Mouse (Mus musculus): Measurements from ENCODE around the gene Med26. TPM values are rescaled to one million over a fixed set of nuclear protein-coding genes. Genes with fewer than 3 reads are reported as not detected.

Gene Med26
- polyA plus RNA-seq, 1 experiment = 16.5 TPM

- TF ChIP-seq POLR2A (IDR thresholded peaks at IDR 0.05; ENCODE audit: borderline replicate concordance, extremely low read depth, insufficient read depth, insufficient read length, poor library complexity, severe bottlenecking) = no peak
- no peak for TF ChIP-seq CTCF (IDR thresholded peaks at IDR 0.05; ENCODE audit: borderline replicate concordance, extremely low read depth, insufficient read depth, insufficient read length)
- DNase-seq (ENCODE audit: low read depth) = no peak
Observed at GRCm38 (mm10) chr8:72499521-72500284, 48.4 kb downstream of the Med26 start.

GRCm38 (mm10) chr8:72498527-72498926 is 49.5 kb downstream of the Med26 start:
- TF ChIP-seq POLR2A (IDR thresholded peaks at IDR 0.05; ENCODE audit: borderline replicate concordance, extremely low read depth, insufficient read depth, insufficient read length, poor library complexity, severe bottlenecking) (no peak), CTCF (IDR thresholded peaks at IDR 0.05; ENCODE audit: borderline replicate concordance, extremely low read depth, insufficient read depth, insufficient read length) (no peak)

GRCm38 (mm10) chr8:72497911-72498310 is 50.2 kb downstream of the Med26 start:
- TF ChIP-seq POLR2A (IDR thresholded peaks at IDR 0.05; ENCODE audit: borderline replicate concordance, extremely low read depth, insufficient read depth, insufficient read length, poor library complexity, severe bottlenecking) (no peak), CTCF (IDR thresholded peaks at IDR 0.05; ENCODE audit: borderline replicate concordance, extremely low read depth, insufficient read depth, insufficient read length) (no peak)
- no peak for DNase-seq (ENCODE audit: low read depth)

More at GRCm38 (mm10) chr8:72498527-72498926, 49.5 kb downstream of the Med26 start:
- DNase-seq (ENCODE audit: low read depth) = no peak

- DNase-seq (ENCODE audit: low read depth) = no peak
- no peak for TF ChIP-seq POLR2A (IDR thresholded peaks at IDR 0.05; ENCODE audit: borderline replicate concordance, extremely low read depth, insufficient read depth, insufficient read length, poor library complexity, severe bottlenecking)
- TF ChIP-seq CTCF (IDR thresholded peaks at IDR 0.05; ENCODE audit: borderline replicate concordance, extremely low read depth, insufficient read depth, insufficient read length) = no peak
Observed at GRCm38 (mm10) chr8:72496217-72496616, 51.9 kb downstream of the Med26 start.

- no peak for TF ChIP-seq POLR2A (IDR thresholded peaks at IDR 0.05; ENCODE audit: borderline replicate concordance, extremely low read depth, insufficient read depth, insufficient read length, poor library complexity, severe bottlenecking)
- DNase-seq (ENCODE audit: low read depth) = no peak
Observed at GRCm38 (mm10) chr8:72495411-72496111, 52.5 kb downstream of the Med26 start.

- TF ChIP-seq POLR2A (IDR thresholded peaks at IDR 0.05; ENCODE audit: borderline replicate concordance, extremely low read depth, insufficient read depth, insufficient read length, poor library complexity, severe bottlenecking) (no peak), CTCF (IDR thresholded peaks at IDR 0.05; ENCODE audit: borderline replicate concordance, extremely low read depth, insufficient read depth, insufficient read length) (no peak)
- no peak for DNase-seq (ENCODE audit: low read depth)
Observed at GRCm38 (mm10) chr8:72493381-72493780, 54.7 kb downstream of the Med26 start.

- peak; percentile 99 for DNase-seq (ENCODE audit: low read depth)
- TF ChIP-seq POLR2A (IDR thresholded peaks at IDR 0.05; ENCODE audit: borderline replicate concordance, extremely low read depth, insufficient read depth, insufficient read length, poor library complexity, severe bottlenecking) = peak; percentile 55; the same call in 1 of the 2 replicates
- TF ChIP-seq CTCF (IDR thresholded peaks at IDR 0.05; ENCODE audit: borderline replicate concordance, extremely low read depth, insufficient read depth, insufficient read length) = no peak
Observed at GRCm38 (mm10) chr8:72492622-72493081, 55.4 kb downstream of the Med26 start.

GRCm38 (mm10) chr8:72491680-72492621 is 56.1 kb downstream of the Med26 start, which contains the start of gene Slc35e1:
Gene Slc35e1 (minus strand): TSS chr8:72492614.
- peak; percentile 52 for DNase-seq (ENCODE audit: low read depth)
- no peak for TF ChIP-seq POLR2A (IDR thresholded peaks at IDR 0.05; ENCODE audit: borderline replicate concordance, extremely low read depth, insufficient read depth, insufficient read length, poor library complexity, severe bottlenecking)
- TF ChIP-seq CTCF (IDR thresholded peaks at IDR 0.05; ENCODE audit: borderline replicate concordance, extremely low read depth, insufficient read depth, insufficient read length) = no peak

- TF ChIP-seq POLR2A (IDR thresholded peaks at IDR 0.05; ENCODE audit: borderline replicate concordance, extremely low read depth, insufficient read depth, insufficient read length, poor library complexity, severe bottlenecking) = no peak
- TF ChIP-seq CTCF (IDR thresholded peaks at IDR 0.05; ENCODE audit: borderline replicate concordance, extremely low read depth, insufficient read depth, insufficient read length) = no peak
- no peak for DNase-seq (ENCODE audit: low read depth)
Observed at GRCm38 (mm10) chr8:72491017-72491416, 57.1 kb downstream of the Med26 start.

- TF ChIP-seq POLR2A (IDR thresholded peaks at IDR 0.05; ENCODE audit: borderline replicate concordance, extremely low read depth, insufficient read depth, insufficient read length, poor library complexity, severe bottlenecking) (no peak), CTCF (IDR thresholded peaks at IDR 0.05; ENCODE audit: borderline replicate concordance, extremely low read depth, insufficient read depth, insufficient read length) (no peak)
Observed at GRCm38 (mm10) chr8:72487014-72487413, 61.1 kb downstream of the Med26 start.

More at GRCm38 (mm10) chr8:72487014-72487413, 61.1 kb downstream of the Med26 start:
- DNase-seq (ENCODE audit: low read depth) = no peak
